In the genomic region with DNA sequence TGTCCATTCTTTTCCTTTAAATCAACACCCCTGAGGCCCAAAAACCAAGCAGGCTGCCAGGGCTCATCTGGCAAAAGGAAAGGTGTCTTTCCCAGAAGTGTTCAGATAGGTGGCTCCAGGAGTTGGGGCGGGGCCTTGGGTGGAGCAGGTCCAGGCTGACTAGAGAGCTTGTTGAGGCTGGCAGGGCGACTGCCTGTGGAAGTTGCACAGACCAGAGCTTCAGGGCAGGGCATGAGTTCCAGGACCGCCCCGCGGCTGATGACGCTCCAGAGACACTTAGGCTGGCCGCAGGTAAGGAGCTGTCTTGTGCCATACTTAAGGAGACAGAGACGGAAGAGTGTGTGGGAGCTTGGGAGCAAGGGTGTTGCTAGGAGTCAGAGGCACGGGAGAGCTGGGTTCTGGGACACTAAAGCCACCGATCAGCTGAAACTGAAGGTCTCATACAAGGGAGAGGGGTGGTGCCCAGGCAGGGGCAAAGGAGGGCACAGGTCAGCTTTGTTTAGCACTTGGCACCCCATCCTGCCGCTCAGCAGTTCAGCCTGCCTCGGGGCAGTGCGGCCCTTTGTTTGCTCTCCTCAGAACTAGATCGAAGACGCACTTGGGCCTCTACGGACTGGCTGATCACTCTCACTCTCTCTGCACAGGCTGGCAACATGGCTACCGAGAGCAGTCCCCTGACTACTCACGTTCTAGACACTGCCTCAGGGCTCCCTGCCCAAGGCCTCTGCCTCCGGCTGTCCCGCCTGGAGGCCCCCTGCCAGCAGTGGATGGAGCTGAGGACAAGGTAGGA, we compare ENCODE assay signal across 11 mouse cellular contexts. TPM values are rescaled to one million over a fixed set of nuclear protein-coding genes. Genes with fewer than 3 reads are reported as not detected.
DNase-seq lines count a peak whose midpoint lies in the region; ATAC-seq and TF ChIP-seq lines count a peak whose summit lies in the region.
"Had no signal": no experiment of that assay in that cellular context is flagged by ENCODE, and none has a peak within 500 bp of the region (broad histone marks: within the 10 kb centered on the region; RNA-seq: fewer than 3 reads in every experiment).

Urah (plus strand) TSS at position 51 of the 790 bp plus-strand sequence.

- H3K36me3 ChIP-seq in limb, embryonic 15.5 days, result no peaks in the 10 kb centered on the region
- no peaks in the 10 kb centered on the region for H3K36me3 ChIP-seq in limb, embryonic 10.5 days
- no peaks in the 10 kb centered on the region for H3K36me3 ChIP-seq in midbrain, embryonic 13.5 days
- no peaks in the 10 kb centered on the region for H3K36me3 ChIP-seq in midbrain, postnatal 0 days (ENCODE audit: insufficient read depth, low read length)
- H3K36me3 ChIP-seq: midbrain, embryonic 12.5 days had no signal

- TF ChIP-seq POLR2A in lung, adult 2 months (IDR thresholded peaks at IDR 0.05; ENCODE audit: borderline replicate concordance, extremely low read depth, low read depth, low read length), result no peak

- no peak within 1 kb of the TSS for H3K4me3 ChIP-seq in limb, embryonic 15.5 days
- H3K4me3 ChIP-seq in limb, embryonic 10.5 days, result no peak within 1 kb of the TSS
- H3K4me3 ChIP-seq in lung, adult 2 months (replicated peaks; ENCODE audit: extremely low read depth, low read depth, low read length), result peak within 1 kb of the TSS; percentile 20
- no peak within 1 kb of the TSS for H3K4me3 ChIP-seq in midbrain, embryonic 13.5 days (replicated peaks)
- no peak within 1 kb of the TSS for H3K4me3 ChIP-seq in midbrain, postnatal 0 days (ENCODE audit: low read depth, low read length)
- H3K4me3 ChIP-seq: midbrain, embryonic 12.5 days had no signal

- 0 out of 2 replicates have a peak, but pooled peaks cover 5% of the 10 kb centered on the region for H3K27me3 ChIP-seq in limb, embryonic 15.5 days
- H3K27me3 ChIP-seq in limb, embryonic 10.5 days (ENCODE audit: low read depth, poor library complexity, severe bottlenecking), result peaks cover 14% of the 10 kb centered on the region
- peaks cover 4% of the 10 kb centered on the region; the same call in 1 of the 2 replicates for H3K27me3 ChIP-seq in midbrain, embryonic 13.5 days
- no peaks in the 10 kb centered on the region for H3K27me3 ChIP-seq in midbrain, postnatal 0 days (ENCODE audit: insufficient read depth, low read length)

- ATAC-seq in limb, embryonic 15.5 days (ENCODE audit: insufficient number of reproducible peaks, low FRiP score, low TSS enrichment, low read depth), result peak; percentile 26; the same call in 1 of the 2 replicates
- no peak for ATAC-seq in midbrain, embryonic 13.5 days
- no peak for ATAC-seq in midbrain, postnatal 0 days (ENCODE audit: low FRiP score)
- ATAC-seq: forebrain, embryonic 14.5 days had no signal

- TF ChIP-seq CTCF in lung, adult 2 months (IDR thresholded peaks at IDR 0.05; ENCODE audit: insufficient read depth, low read length), result no peak
- no peak for TF ChIP-seq CTCF in midbrain, postnatal 0 days (IDR thresholded peaks at IDR 0.05)

- H3K9me3 ChIP-seq in limb, embryonic 15.5 days, result no peaks in the 10 kb centered on the region
- H3K9me3 ChIP-seq in limb, embryonic 10.5 days (replicated peaks), result no peaks in the 10 kb centered on the region
- H3K9me3 ChIP-seq in midbrain, embryonic 13.5 days, result no peaks in the 10 kb centered on the region
- H3K9me3 ChIP-seq in midbrain, postnatal 0 days (ENCODE audit: low read length), result no peaks in the 10 kb centered on the region
- H3K9me3 ChIP-seq: midbrain, embryonic 12.5 days had no signal

- H3K4me2 ChIP-seq in limb, embryonic 15.5 days, result no peak within 1 kb of the TSS
- no peak within 1 kb of the TSS for H3K4me2 ChIP-seq in midbrain, embryonic 13.5 days (replicated peaks)
- H3K4me2 ChIP-seq in midbrain, postnatal 0 days (ENCODE audit: low read depth, low read length, poor library complexity, severe bottlenecking), result no peak within 1 kb of the TSS
- H3K4me2 ChIP-seq: midbrain, embryonic 12.5 days had no signal

- DNase-seq in limb, embryonic 10.5 days (ENCODE audit: low spot score), result no peak
- peak; percentile 87 for DNase-seq in gonadal fat pad, adult 2 months (ENCODE audit: low read depth)
- DNase-seq in lung, adult 2 months, result peak; percentile 52
- DNase-seq in urinary bladder, postnatal 36 days (ENCODE audit: low spot score in 2 of 2), result peak; percentile 68 to 79
- DNase-seq in cerebellum, adult 11 months, result no peak
- no peak for DNase-seq in midbrain, postnatal 0 days (ENCODE audit: low spot score)
- DNase-seq: heart, postnatal 10 days had no signal

- 43% methylated on average over 20 of the region's 20 CpGs for WGBS in limb, embryonic 15.5 days
- WGBS in limb, embryonic 10.5 days, result 45% methylated on average over 20 of the region's 20 CpGs
- 43% methylated on average over 20 of the region's 20 CpGs for WGBS in lung, adult 2 months
- 45% methylated on average over 20 of the region's 20 CpGs for WGBS in midbrain, embryonic 13.5 days
- WGBS in midbrain, postnatal 0 days, result 47% methylated on average over 20 of the region's 20 CpGs

- H3K4me1 ChIP-seq in limb, embryonic 15.5 days, result no peaks in the 10 kb centered on the region
- peaks cover 4% of the 10 kb centered on the region; the same call in 1 of the 2 replicates for H3K4me1 ChIP-seq in limb, embryonic 10.5 days
- no peaks in the 10 kb centered on the region for H3K4me1 ChIP-seq in lung, adult 2 months (ENCODE audit: control insufficient read depth, insufficient read depth, low read length)
- H3K4me1 ChIP-seq in midbrain, embryonic 13.5 days (replicated peaks), result no peaks in the 10 kb centered on the region
- H3K4me1 ChIP-seq in midbrain, postnatal 0 days (ENCODE audit: insufficient read depth, low read length), result no peaks in the 10 kb centered on the region
- H3K4me1 ChIP-seq: midbrain, embryonic 12.5 days had no signal

- H3K27ac ChIP-seq in limb, embryonic 15.5 days, result no peak within 1 kb of the TSS
- H3K27ac ChIP-seq in limb, embryonic 10.5 days, result no peak within 1 kb of the TSS
- H3K27ac ChIP-seq in midbrain, embryonic 13.5 days, result no peak within 1 kb of the TSS
- H3K27ac ChIP-seq in midbrain, postnatal 0 days (ENCODE audit: low read depth, low read length), result no peak within 1 kb of the TSS
- H3K27ac ChIP-seq: midbrain, embryonic 12.5 days had no signal

- H3K9ac ChIP-seq in limb, embryonic 15.5 days, result no peak within 1 kb of the TSS
- no peak within 1 kb of the TSS for H3K9ac ChIP-seq in midbrain, embryonic 13.5 days (replicated peaks)
- no peak within 1 kb of the TSS for H3K9ac ChIP-seq in midbrain, postnatal 0 days (replicated peaks; ENCODE audit: low read length, poor library complexity, severe bottlenecking)
- H3K9ac ChIP-seq: midbrain, embryonic 12.5 days had no signal

RNA-seq across cellular contexts. Expression of gene Urah, which starts in this region (rescaled TPM):
- polyA plus RNA-seq in limb, embryonic 15.5 days (2015; fragmentation: Nextera tagmentation; extraction: Ambion mirVana), result 38.4 and 59.3 TPM in 2 replicates
- 0.75 and 0.95 TPM in 2 replicates for polyA plus RNA-seq in limb, embryonic 10.5 days (2016; fragmentation: Nextera tagmentation; extraction: Ambion mirVana)
- polyA plus RNA-seq in gonadal fat pad, adult 2 months (2012; rRNA removed), result 2.0 and 2.1 TPM in 2 replicates
- 19.7 and 23.3 TPM in 2 replicates for polyA plus RNA-seq in lung, adult 2 months (2012; rRNA removed)
- not detected in 2 replicates for polyA plus RNA-seq in midbrain, embryonic 13.5 days (2015; fragmentation: Nextera tagmentation; extraction: Ambion mirVana)
- total RNA-seq in midbrain, postnatal 0 days (2014; rRNA removed), result 0.71 TPM in 1 of 2 replicates, not detected in the other
- polyA plus RNA-seq in midbrain, postnatal 0 days (2015; fragmentation: Nextera tagmentation; extraction: Ambion mirVana), result 0.23 and 0.26 TPM in 2 replicates
- total RNA-seq: heart, postnatal 10 days had no signal

Comparison
In these comparisons a context has a peak if more than half of its experiments do, and no peak if none do; other contexts are left out.
1. DNase-seq: peak in gonadal fat pad, adult 2 months (single experiment), lung, adult 2 months (single experiment) and urinary bladder, postnatal 36 days (2 of 2); none in limb, embryonic 10.5 days (single experiment), cerebellum, adult 11 months (single experiment) and midbrain, postnatal 0 days (single experiment).